Mouse (Mus musculus): ENCODE data around the gene 4931414P19Rik. TPM values are rescaled to one million over a fixed set of nuclear protein-coding genes. Genes with fewer than 3 reads are reported as not detected.

Gene 4931414P19Rik
- polyA plus RNA-seq, 1 experiment from 2014 or later = 8.9 TPM

MicroRNAs within 50 kb of the gene (microRNA counts, 519-probe panel; counts per million panel counts)
- microRNA mmu-miR-686 = 236 counts per million, percentile 44 among the panel's probes with 10 or more counts

Small RNA genes lying within 50 kb of the gene (microRNA-seq; reads per million reads assigned to microRNA genes)
- gene Mir686 = not detected
- not detected for gene Mir6948

Other genes starting within 250 kb of the 4931414P19Rik start
- gene Oxa1l, start 245.2 kb downstream of the 4931414P19Rik start, polyA plus RNA-seq (2015; fragmentation: Nextera tagmentation; extraction: Ambion mirVana) = 49.4 and 53.3 TPM in 2 replicates
- 4.5 and 6.2 TPM in 2 replicates for gene Slc7a7, start 188.2 kb downstream of the 4931414P19Rik start, polyA plus RNA-seq (2015; fragmentation: Nextera tagmentation; extraction: Ambion mirVana)
- gene Mrpl52, start 179.1 kb downstream of the 4931414P19Rik start, polyA plus RNA-seq (2015; fragmentation: Nextera tagmentation; extraction: Ambion mirVana) = 203 and 286 TPM in 2 replicates
- 202 and 208 TPM in 2 replicates for gene Mmp14, start 174.4 kb downstream of the 4931414P19Rik start, polyA plus RNA-seq (2015; fragmentation: Nextera tagmentation; extraction: Ambion mirVana)
- gene Lrp10, start 141.9 kb downstream of the 4931414P19Rik start, polyA plus RNA-seq (2015; fragmentation: Nextera tagmentation; extraction: Ambion mirVana) = 29.7 and 33.1 TPM in 2 replicates
- gene Rem2, start 129.9 kb downstream of the 4931414P19Rik start, polyA plus RNA-seq (2015; fragmentation: Nextera tagmentation; extraction: Ambion mirVana) = 2.1 and 3.6 TPM in 2 replicates
- gene Prmt5, start 88.5 kb downstream of the 4931414P19Rik start, polyA plus RNA-seq (2015; fragmentation: Nextera tagmentation; extraction: Ambion mirVana) = 84.6 and 86.6 TPM in 2 replicates
- gene Haus4, start 51.4 kb downstream of the 4931414P19Rik start, polyA plus RNA-seq (2015; fragmentation: Nextera tagmentation; extraction: Ambion mirVana) = 53.1 and 54.5 TPM in 2 replicates
- 55.6 and 63.3 TPM in 2 replicates for gene Ajuba, start 28.4 kb downstream of the 4931414P19Rik start, polyA plus RNA-seq (2015; fragmentation: Nextera tagmentation; extraction: Ambion mirVana)
- 390 and 393 TPM in 2 replicates for gene Psmb5, start 12.0 kb upstream of the 4931414P19Rik start, polyA plus RNA-seq (2015; fragmentation: Nextera tagmentation; extraction: Ambion mirVana)
- 0.06 TPM in 1 of 2 replicates, not detected in the other for gene Psmb11, start 15.4 kb upstream of the 4931414P19Rik start, polyA plus RNA-seq (2015; fragmentation: Nextera tagmentation; extraction: Ambion mirVana)
- not detected in 2 replicates for gene Gm17606, start 35.0 kb upstream of the 4931414P19Rik start, polyA plus RNA-seq (2015; fragmentation: Nextera tagmentation; extraction: Ambion mirVana)
- gene Cdh24, start 35.4 kb upstream of the 4931414P19Rik start, polyA plus RNA-seq (2015; fragmentation: Nextera tagmentation; extraction: Ambion mirVana) = 6.8 and 7.9 TPM in 2 replicates
- gene 1700123O20Rik, start 80.2 kb upstream of the 4931414P19Rik start, polyA plus RNA-seq (2015; fragmentation: Nextera tagmentation; extraction: Ambion mirVana) = 89.2 and 103 TPM in 2 replicates
- 169 and 173 TPM in 2 replicates for gene Acin1, start 80.9 kb upstream of the 4931414P19Rik start, polyA plus RNA-seq (2015; fragmentation: Nextera tagmentation; extraction: Ambion mirVana)
- gene Gm29776, start 92.8 kb upstream of the 4931414P19Rik start, polyA plus RNA-seq (2015; fragmentation: Nextera tagmentation; extraction: Ambion mirVana) = 0.14 and 0.17 TPM in 2 replicates
- not detected in 2 replicates for gene Cebpe, start 106.2 kb upstream of the 4931414P19Rik start, polyA plus RNA-seq (2015; fragmentation: Nextera tagmentation; extraction: Ambion mirVana)
- gene Slc7a8, start 176.0 kb upstream of the 4931414P19Rik start, polyA plus RNA-seq (2015; fragmentation: Nextera tagmentation; extraction: Ambion mirVana) = 2.3 and 2.9 TPM in 2 replicates
- gene Rnf212b, start 208.1 kb upstream of the 4931414P19Rik start, polyA plus RNA-seq (2015; fragmentation: Nextera tagmentation; extraction: Ambion mirVana) = not detected in 2 replicates